Mouse (Mus musculus): ENCODE data around the gene Fam196b. TPM values are rescaled to one million over a fixed set of nuclear protein-coding genes. Genes with fewer than 3 reads are reported as not detected.

The Fam196b gene
- polyA plus RNA-seq, 1 experiment from 2014 or later, result 0.21 TPM

DNA sequence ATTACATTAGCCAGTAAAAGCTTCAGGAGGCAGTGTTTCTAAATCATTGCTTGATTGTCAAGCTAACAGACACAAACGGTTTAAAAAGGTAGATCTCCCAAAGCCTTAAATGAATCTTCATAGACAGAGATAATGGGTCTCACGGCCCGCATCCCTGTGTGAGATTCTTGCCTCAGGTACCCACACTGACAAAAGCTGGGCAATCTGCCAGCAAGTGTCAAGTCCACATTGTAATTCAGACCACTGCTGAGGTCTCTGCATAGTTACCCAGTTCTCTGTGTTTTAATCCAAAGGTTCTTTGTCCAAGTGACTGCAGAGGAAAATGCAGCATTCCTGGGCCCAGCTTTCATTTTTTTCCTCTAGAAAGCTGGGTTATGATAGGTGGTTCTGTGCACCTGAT lies 153.9 kb downstream of the Fam196b start:
- Histone ChIP-seq H3K4me1 (ENCODE audit: control insufficient read depth, insufficient read depth, low read length) (no peaks in the 10 kb centered on the region), H3K36me3 (ENCODE audit: control insufficient read depth, insufficient read depth, low read length) (no peaks in the 10 kb centered on the region), H3K4me2 (ENCODE audit: low read depth, severe bottlenecking) (no peak overlapping the region), H3K9ac (ENCODE audit: low read length) (no peak overlapping the region), H3K27ac (replicated peaks; ENCODE audit: low read depth, low read length) (no peak overlapping the region), H3K9me3 (ENCODE audit: control insufficient read depth, low read length) (no peaks in the 10 kb centered on the region), H3K27me3 (ENCODE audit: control insufficient read depth, insufficient read depth, low read length) (no peaks in the 10 kb centered on the region), H3K4me3 (ENCODE audit: low read depth, low read length) (no peak overlapping the region)
- DNase-seq (ENCODE audit: low spot score), result no peak
- 83% methylated on average over 3 of the region's 3 CpGs for WGBS
- ATAC-seq (ENCODE audit: insufficient number of reproducible peaks, low FRiP score, low TSS enrichment, low read depth), result no peak

DNA sequence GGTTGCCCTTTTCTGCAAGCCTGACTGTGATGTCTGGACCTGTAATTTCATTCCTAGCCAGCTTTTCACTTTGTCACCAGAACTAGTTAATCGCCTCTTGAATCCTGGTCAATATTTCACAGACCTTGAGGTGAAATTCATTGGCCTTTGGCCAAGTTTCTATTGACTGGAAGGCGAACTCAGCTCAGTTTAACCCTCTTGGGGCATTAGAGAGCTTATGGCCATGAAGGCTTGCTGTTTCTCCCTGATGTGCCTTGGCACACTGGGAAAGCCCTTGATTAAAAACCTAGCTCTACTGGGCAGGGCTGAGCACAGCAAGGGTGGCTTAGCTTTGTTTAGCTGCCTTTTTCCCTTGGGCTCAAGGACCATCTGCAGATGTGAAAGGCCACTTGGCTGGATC lies 155.2 kb downstream of the Fam196b start:
- no peaks in the 10 kb centered on the region for H3K4me1 ChIP-seq (ENCODE audit: control insufficient read depth, insufficient read depth, low read length)
- H3K9me3 ChIP-seq (ENCODE audit: control insufficient read depth, low read length), result no peaks in the 10 kb centered on the region
- no peak overlapping the region for H3K9ac ChIP-seq (ENCODE audit: low read length)
- no peak overlapping the region for H3K4me2 ChIP-seq (ENCODE audit: low read depth, severe bottlenecking)
- no peak overlapping the region for H3K4me3 ChIP-seq (ENCODE audit: low read depth, low read length)
- no peaks in the 10 kb centered on the region for H3K27me3 ChIP-seq (ENCODE audit: control insufficient read depth, insufficient read depth, low read length)
- no peaks in the 10 kb centered on the region for H3K36me3 ChIP-seq (ENCODE audit: control insufficient read depth, insufficient read depth, low read length)
- 86% methylated on average over 2 of the region's 2 CpGs for whole genome bisulfite sequencing
- no peak overlapping the region for H3K27ac ChIP-seq (replicated peaks; ENCODE audit: low read depth, low read length)
- ATAC-seq (ENCODE audit: insufficient number of reproducible peaks, low FRiP score, low TSS enrichment, low read depth), result no peak
- no peak for DNase-seq (ENCODE audit: low spot score)

Other genes starting within 250 kb of the Fam196b start
- 0.52 and 0.93 TPM in 2 replicates for gene 4930469K13Rik, start 216.3 kb upstream of the Fam196b start, polyA plus RNA-seq (2014; fragmentation: Nextera tagmentation; extraction: Ambion mirVana)
- not detected in 2 replicates for gene Foxi1, start 106.7 kb upstream of the Fam196b start, polyA plus RNA-seq (2014; fragmentation: Nextera tagmentation; extraction: Ambion mirVana)